Mouse (Mus musculus) stomach, embryonic 15.5 days (tissue): ENCODE data around the gene Glyat. TPM values are rescaled to one million over a fixed set of nuclear protein-coding genes. Genes with fewer than 3 reads are reported as not detected.
"Not testable (repeated sequence)": the region's sequence is repeated elsewhere in the genome, so short reads cannot be mapped to it uniquely, and the experiment has no call there.

ENCODE experiments used
- ATAC-seq: fragments of 200-750 bp; cut with Nextera tagmentation; 2 replicates; pipeline ENCODE4 v1.8.0; 2017; ENCODE audit warnings: low read depth, moderate number of reproducible peaks, moderate TSS enrichment; ENCODE audit not compliant: insufficient read depth, low FRiP score
- H3K27ac ChIP-seq: fragments of 300-500 bp; sonication (generic); 2 replicates; pipeline ENCODE4 v1.5.1; 2015; ENCODE audit warnings: mild to moderate bottlenecking, inconsistent platforms
- H3K27me3 ChIP-seq: fragments of 300-500 bp; sonication (generic); replicated peaks from 2 replicates; pipeline ENCODE4 v1.6.1; 2015; ENCODE audit warnings: inconsistent platforms
- H3K36me3 ChIP-seq: fragments of 300-500 bp; sonication (generic); 2 replicates; pipeline ENCODE4 v1.6.1; 2015; ENCODE audit warnings: inconsistent platforms
- H3K4me1 ChIP-seq: fragments of 300-500 bp; sonication (generic); 2 replicates; pipeline ENCODE4 v1.6.1; 2015; ENCODE audit warnings: inconsistent platforms
- H3K4me2 ChIP-seq: fragments of 300-500 bp; sonication (generic); 2 replicates; pipeline ENCODE4 v1.6.1; 2015; ENCODE audit warnings: mild to moderate bottlenecking, inconsistent platforms
- H3K4me3 ChIP-seq: fragments of 300-500 bp; sonication (generic); replicated peaks from 2 replicates; pipeline ENCODE4 v1.5.1; 2015; ENCODE audit warnings: inconsistent platforms
- H3K9ac ChIP-seq: fragments of 300-500 bp; sonication (generic); 2 replicates; pipeline ENCODE4 v1.6.1; 2015; ENCODE audit warnings: inconsistent platforms
- H3K9me3 ChIP-seq: fragments of 300-500 bp; sonication (generic); 2 replicates; pipeline ENCODE4 v1.6.1; 2016; ENCODE audit warnings: inconsistent platforms
- WGBS: fragments of 180-500 bp; shearing (Covaris S2); methylation state at CpG from one replicate; pipeline ENCODE4 v1.1.7; 2015; 5-methylcytosine and 5-hydroxymethylcytosine counted together
- polyA plus RNA-seq: library from polyadenylated mRNA; unstranded; fragments of >200 nt; fragmentation: Nextera tagmentation; extraction: Ambion mirVana; gene quantifications from 2 replicates; pipeline ENCODE4 v1.2.1, GENCODE M21; 2015

Gene Glyat
- polyA plus RNA-seq, 1 experiment from 2014 or later: not detected

- Histone ChIP-seq H3K36me3 (no peaks in the 10 kb centered on the region), H3K27ac (no peak overlapping the region), H3K9ac (no peak overlapping the region), H3K4me2 (no peak overlapping the region), H3K9me3 (no peaks in the 10 kb centered on the region), H3K4me3 (no peak overlapping the region), H3K27me3 (no peaks in the 10 kb centered on the region), H3K4me1 (no peaks in the 10 kb centered on the region)
- ATAC-seq: no peak
- WGBS: 73% methylated on average over 1 of the region's 1 CpGs
These were observed 19.5 kb upstream of the Glyat start for GRCm38 (mm10) chr19:12613646-12614045.

DNA sequence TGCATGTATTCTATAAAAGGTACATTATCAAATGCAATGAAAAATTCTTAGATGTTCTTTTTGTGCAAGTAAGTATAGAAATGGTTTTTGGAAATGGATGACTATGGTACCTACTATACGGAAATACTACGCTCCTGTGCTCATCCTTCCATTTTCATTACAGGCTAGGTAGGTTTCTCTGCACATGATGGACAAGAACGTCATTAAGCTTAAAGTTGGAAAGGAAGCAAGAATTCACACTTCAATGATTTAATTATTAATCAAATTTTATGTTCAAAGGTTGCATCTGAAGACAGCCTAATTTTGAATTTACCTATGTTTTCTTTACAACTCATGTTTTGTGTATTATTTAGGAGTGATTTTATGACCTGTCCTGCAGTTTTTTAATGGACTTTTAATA lies 1.2 kb downstream of the Glyat start:
- Histone ChIP-seq H3K4me1 (no peaks in the 10 kb centered on the region), H3K36me3 (no peaks in the 10 kb centered on the region), H3K27me3 (no peaks in the 10 kb centered on the region), H3K4me2 (no peak overlapping the region), H3K9ac (no peak overlapping the region), H3K9me3 (no peaks in the 10 kb centered on the region), H3K27ac (no peak overlapping the region), H3K4me3 (no peak overlapping the region)
- 84% methylated on average over 3 of the region's 3 CpGs for WGBS
- no peak for ATAC-seq

GRCm38 (mm10) chr19:12634963-12635362 lies 1.9 kb downstream of the Glyat start:
- no peak overlapping the region for H3K4me2 ChIP-seq
- no peak overlapping the region for H3K9ac ChIP-seq
- no peaks in the 10 kb centered on the region for H3K4me1 ChIP-seq
- no peaks in the 10 kb centered on the region for H3K9me3 ChIP-seq
- no peaks in the 10 kb centered on the region for H3K36me3 ChIP-seq
- WGBS: 77% methylated on average over 4 of the region's 4 CpGs
- no peak overlapping the region for H3K4me3 ChIP-seq
- H3K27ac ChIP-seq: no peak overlapping the region
- no peak for ATAC-seq
- no peaks in the 10 kb centered on the region for H3K27me3 ChIP-seq

- Histone ChIP-seq H3K4me3 (no peak overlapping the region), H3K4me1 (no peaks in the 10 kb centered on the region), H3K27me3 (no peaks in the 10 kb centered on the region), H3K27ac (no peak overlapping the region), H3K36me3 (no peaks in the 10 kb centered on the region), H3K4me2 (no peak overlapping the region), H3K9ac (no peak overlapping the region), H3K9me3 (no peaks in the 10 kb centered on the region)
- ATAC-seq: no peak
- 60% methylated on average over 3 of the region's 3 CpGs for WGBS
These were observed 3.8 kb downstream of the Glyat start for GRCm38 (mm10) chr19:12636863-12637262.

DNA sequence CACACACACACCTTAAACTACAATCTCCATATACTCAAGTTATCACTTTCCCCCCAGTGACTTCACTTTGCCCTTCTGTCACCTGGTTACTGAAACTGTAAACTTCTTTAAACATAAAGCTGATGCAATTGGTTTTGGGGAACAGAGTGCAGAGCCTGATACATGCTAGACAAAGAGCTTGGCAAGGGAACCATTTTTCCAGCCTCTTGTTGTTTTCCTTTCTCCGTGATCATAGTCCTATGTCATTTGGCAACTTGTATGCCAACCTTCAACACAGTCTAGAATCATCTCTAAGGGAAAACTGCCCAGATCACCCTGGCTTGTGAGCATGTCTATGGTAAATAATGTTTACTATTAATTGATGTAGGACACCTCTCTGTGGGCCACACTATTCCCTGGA lies 4.9 kb downstream of the Glyat start:
- no peak overlapping the region for H3K4me3 ChIP-seq
- H3K4me1 ChIP-seq: no peaks in the 10 kb centered on the region
- H3K27ac ChIP-seq: no peak overlapping the region
- ATAC-seq: no peak
- H3K36me3 ChIP-seq: no peaks in the 10 kb centered on the region
- H3K9me3 ChIP-seq: no peaks in the 10 kb centered on the region
- no peak overlapping the region for H3K9ac ChIP-seq
- 72% methylated on average over 1 of the region's 1 CpGs for WGBS
- H3K4me2 ChIP-seq: no peak overlapping the region
- H3K27me3 ChIP-seq: no peaks in the 10 kb centered on the region

DNA sequence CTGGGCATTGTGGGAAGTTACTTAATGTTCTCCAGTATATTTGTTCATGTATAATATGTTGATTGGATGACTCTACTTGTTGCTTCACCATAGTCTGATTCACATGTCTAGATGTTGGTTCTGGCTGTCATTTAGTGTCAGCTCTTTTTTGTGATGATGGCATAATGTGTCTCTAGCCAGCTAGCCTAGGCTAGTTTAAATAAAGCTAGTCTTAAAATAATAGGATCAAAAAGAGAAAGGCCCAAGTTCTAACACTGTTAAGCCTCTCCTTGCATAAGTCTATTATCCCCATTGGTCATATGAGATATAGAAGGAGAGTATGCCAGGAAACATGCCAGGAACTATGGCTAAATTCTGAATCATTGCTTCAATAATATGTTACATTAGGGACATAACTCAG lies 16.4 kb downstream of the Glyat start:
- Histone ChIP-seq H3K4me2 (no peak overlapping the region), H3K4me3 (no peak overlapping the region), H3K4me1 (no peaks in the 10 kb centered on the region), H3K27ac (no peak overlapping the region), H3K9me3 (no peaks in the 10 kb centered on the region), H3K9ac (no peak overlapping the region), H3K36me3 (no peaks in the 10 kb centered on the region), H3K27me3 (no peaks in the 10 kb centered on the region)
- no peak for ATAC-seq

DNA sequence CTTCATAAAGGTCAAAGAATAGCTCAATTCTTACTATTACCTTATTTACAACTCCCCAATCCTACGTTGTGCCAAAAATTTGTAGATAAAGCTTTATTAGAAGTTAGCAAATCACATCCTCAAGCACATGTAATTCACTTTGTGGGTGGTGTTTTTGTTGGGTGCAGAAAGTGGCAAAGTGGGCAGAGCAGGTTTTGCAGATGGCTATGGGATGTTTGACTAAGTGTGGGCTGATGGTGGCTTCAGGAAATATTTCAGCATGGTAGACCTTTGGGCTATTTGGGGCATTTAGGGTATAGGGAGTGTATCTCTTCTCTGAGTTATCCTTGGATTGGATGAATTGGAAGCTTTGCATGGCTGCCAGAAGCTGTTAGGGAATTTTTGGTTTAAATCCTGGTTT lies 33.0 kb downstream of the Glyat start:
- ATAC-seq: no peak
- Histone ChIP-seq H3K27me3 (no peaks in the 10 kb centered on the region), H3K9ac (no peak overlapping the region), H3K9me3 (no peaks in the 10 kb centered on the region), H3K4me3 (no peak overlapping the region), H3K27ac (no peak overlapping the region), H3K4me1 (no peaks in the 10 kb centered on the region), H3K4me2 (no peak overlapping the region), H3K36me3 (no peaks in the 10 kb centered on the region)
- WGBS: 73% methylated on average over 1 of the region's 1 CpGs

- not testable (repeated sequence) for H3K27me3 ChIP-seq, H3K4me2 ChIP-seq, H3K36me3 ChIP-seq, H3K9ac ChIP-seq, H3K9me3 ChIP-seq, ATAC-seq, H3K4me1 ChIP-seq, H3K27ac ChIP-seq, H3K4me3 ChIP-seq
- 90% methylated on average over 3 of the region's 3 CpGs for WGBS
These were observed 35.5 kb downstream of the Glyat start for GRCm38 (mm10) chr19:12668601-12669000.

- H3K27me3 ChIP-seq: no peaks in the 10 kb centered on the region
- H3K9me3 ChIP-seq: no peaks in the 10 kb centered on the region
- no peak within 1 kb of the TSS for H3K4me3 ChIP-seq
- H3K27ac ChIP-seq: no peak within 1 kb of the TSS
- no peaks in the 10 kb centered on the region for H3K36me3 ChIP-seq
- H3K4me1 ChIP-seq: no peaks in the 10 kb centered on the region
- no peak within 1 kb of the TSS for H3K9ac ChIP-seq
- no peak within 1 kb of the TSS for H3K4me2 ChIP-seq
- ATAC-seq: no peak
These were observed 37.0 kb downstream of the Glyat start, which contains the start of gene Olfr1442 for GRCm38 (mm10) chr19:12670139-12670538. TSS of gene Olfr1442 (plus strand) at chr19:12670439.

GRCm38 (mm10) chr19:12671051-12671450 lies 37.9 kb downstream of the Glyat start:
- Histone ChIP-seq H3K36me3 (no peaks in the 10 kb centered on the region), H3K9ac (no peak overlapping the region), H3K9me3 (no peaks in the 10 kb centered on the region), H3K27ac (no peak overlapping the region), H3K4me3 (no peak overlapping the region), H3K4me1 (no peaks in the 10 kb centered on the region), H3K4me2 (no peak overlapping the region), H3K27me3 (no peaks in the 10 kb centered on the region)
- no peak for ATAC-seq
- WGBS: 81% methylated on average over 4 of the region's 4 CpGs

DNA sequence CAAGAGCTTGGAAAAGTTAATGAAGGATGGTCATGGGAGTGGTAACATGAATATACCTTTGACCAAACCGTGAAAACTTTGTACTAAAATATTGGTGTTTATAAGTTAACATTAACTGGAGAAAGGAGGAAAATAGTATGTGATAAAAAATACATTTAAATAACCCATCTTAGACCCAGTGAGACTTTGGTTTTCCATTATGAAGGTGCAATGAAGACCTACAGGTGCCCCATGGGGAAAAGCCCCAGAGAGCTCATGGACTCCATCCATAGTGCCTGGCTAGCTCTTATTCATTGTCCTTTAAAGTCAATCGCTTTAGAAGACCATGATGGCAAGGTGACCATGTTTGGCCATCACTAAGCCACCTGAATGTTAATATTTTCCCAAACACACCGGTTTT lies 44.7 kb downstream of the Glyat start, which contains the start of gene Olfr1443:
Gene Olfr1443 (plus strand): TSS at position 301 of the 400 bp plus-strand sequence.
- 65% methylated on average over 3 of the region's 3 CpGs for WGBS
- no peak within 1 kb of the TSS for H3K27ac ChIP-seq
- no peak for ATAC-seq
- no peak within 1 kb of the TSS for H3K4me2 ChIP-seq
- H3K36me3 ChIP-seq: no peaks in the 10 kb centered on the region
- H3K9ac ChIP-seq: no peak within 1 kb of the TSS
- H3K4me3 ChIP-seq: no peak within 1 kb of the TSS
- no peaks in the 10 kb centered on the region for H3K27me3 ChIP-seq
- H3K9me3 ChIP-seq: no peaks in the 10 kb centered on the region
- no peaks in the 10 kb centered on the region for H3K4me1 ChIP-seq

DNA sequence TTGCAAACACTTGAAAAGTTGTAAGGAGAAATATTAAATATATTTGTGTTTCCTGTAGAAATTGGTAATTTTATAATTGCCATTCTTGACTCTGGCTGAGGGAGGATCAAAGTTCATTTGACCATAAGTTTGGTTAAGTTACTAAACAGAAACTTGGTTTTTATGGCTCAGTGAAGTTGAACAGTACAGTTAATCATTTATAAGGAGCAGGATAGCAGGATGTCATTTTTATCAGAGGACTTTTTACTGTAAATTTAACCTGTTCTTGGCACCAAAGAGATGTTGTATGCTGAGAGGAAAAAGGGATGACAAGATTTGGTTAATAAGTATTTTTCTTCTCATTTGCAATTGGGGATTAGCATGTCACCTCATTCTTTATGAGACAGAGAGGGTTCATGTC lies 51.5 kb downstream of the Glyat start:
- no peaks in the 10 kb centered on the region for H3K9me3 ChIP-seq
- no peak overlapping the region for H3K4me3 ChIP-seq
- no peak for ATAC-seq
- H3K36me3 ChIP-seq: no peaks in the 10 kb centered on the region
- no peaks in the 10 kb centered on the region for H3K4me1 ChIP-seq
- H3K27me3 ChIP-seq: no peaks in the 10 kb centered on the region
- H3K4me2 ChIP-seq: no peak overlapping the region
- no peak overlapping the region for H3K9ac ChIP-seq
- no peak overlapping the region for H3K27ac ChIP-seq

GRCm38 (mm10) chr19:12685231-12685630 lies 52.1 kb downstream of the Glyat start:
- H3K36me3 ChIP-seq: no peaks in the 10 kb centered on the region
- no peak for ATAC-seq
- no peaks in the 10 kb centered on the region for H3K9me3 ChIP-seq
- no peaks in the 10 kb centered on the region for H3K4me1 ChIP-seq
- H3K4me2 ChIP-seq: no peak overlapping the region
- no peaks in the 10 kb centered on the region for H3K27me3 ChIP-seq
- H3K4me3 ChIP-seq: no peak overlapping the region
- H3K9ac ChIP-seq: no peak overlapping the region
- H3K27ac ChIP-seq: no peak overlapping the region
